Comparison of ENCODE assay signal across 13 mouse cellular contexts in the genomic region with DNA sequence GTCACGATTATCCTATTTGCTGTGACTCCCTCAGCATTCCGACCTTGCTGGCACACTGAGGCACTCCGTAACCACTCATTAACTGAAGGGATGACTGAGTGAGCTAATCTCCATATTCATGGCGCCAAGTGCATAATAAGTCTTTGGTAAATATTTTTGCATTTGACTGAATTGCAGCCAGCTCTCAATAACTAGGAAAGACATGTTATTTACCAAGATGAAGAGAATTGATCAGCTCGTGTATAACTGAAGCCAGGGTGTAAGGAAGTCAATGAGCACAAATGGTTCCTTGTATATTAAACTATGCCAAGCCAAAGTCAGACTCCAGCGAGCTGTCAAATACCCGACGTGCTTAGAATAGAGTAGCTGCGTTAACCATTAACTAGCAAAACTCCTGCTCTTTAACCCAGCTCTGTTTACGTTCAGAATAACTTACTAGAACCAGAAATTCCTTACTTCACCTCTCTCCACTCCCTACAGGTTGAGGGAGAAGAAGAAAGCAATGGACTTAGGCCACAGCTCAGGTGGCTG.
DNase-seq lines count a peak whose midpoint lies in the region; ATAC-seq lines count a peak whose summit lies in the region.
"Had no signal": no experiment of that assay in that cellular context is flagged by ENCODE, and none has a peak within 500 bp of the region (broad histone marks: within the 10 kb centered on the region; RNA-seq: fewer than 3 reads in every experiment).

No protein-coding gene starts in this region.

- no peaks in the 10 kb centered on the region for H3K27me3 ChIP-seq in stomach, embryonic 16.5 days (ENCODE audit: control insufficient read depth, insufficient read depth, low read length)
- H3K27me3 ChIP-seq: heart, embryonic 13.5 days; neural tube, embryonic 12.5 days had no signal

- H3K4me1 ChIP-seq in stomach, embryonic 16.5 days (ENCODE audit: control insufficient read depth, insufficient read depth, low read length), result no peaks in the 10 kb centered on the region
- H3K4me1 ChIP-seq: heart, embryonic 13.5 days; neural tube, embryonic 12.5 days had no signal

- H3K4me2 ChIP-seq in stomach, embryonic 16.5 days (ENCODE audit: low read depth, low read length), result no peak overlapping the region
- H3K4me2 ChIP-seq: heart, embryonic 13.5 days; neural tube, embryonic 12.5 days had no signal

- DNase-seq in lung, postnatal 36 days, result peak; percentile 6
- DNase-seq in lung, postnatal 25 days (ENCODE audit: low spot score), result no peak
- DNase-seq in kidney, adult 11 months, result peak; percentile 86
- DNase-seq in kidney, postnatal 14 days, result peak; percentile 84
- no peak for DNase-seq in retina, postnatal 1 day
- no peak for DNase-seq in layer of hippocampus, adult 9-10 months (ENCODE audit: low spot score)
- DNase-seq: cerebellum, adult 9-11 months; right cerebral cortex, postnatal 14 days had no signal

- ATAC-seq in stomach, embryonic 16.5 days (ENCODE audit: insufficient read depth, low FRiP score), result peak; percentile 90
- ATAC-seq: hindbrain, embryonic 16.5 days had no signal

- 48% methylated on average over 10 of the region's 10 CpGs for WGBS in stomach, embryonic 16.5 days

- no peak overlapping the region for H3K9ac ChIP-seq in stomach, embryonic 16.5 days (ENCODE audit: low read length)
- H3K9ac ChIP-seq: heart, embryonic 13.5 days; neural tube, embryonic 12.5 days had no signal

- no peaks in the 10 kb centered on the region for H3K36me3 ChIP-seq in stomach, embryonic 16.5 days (ENCODE audit: control insufficient read depth, insufficient read depth, low read length)
- H3K36me3 ChIP-seq: heart, embryonic 13.5 days; neural tube, embryonic 12.5 days had no signal

- H3K9me3 ChIP-seq in stomach, embryonic 16.5 days (replicated peaks; ENCODE audit: control insufficient read depth, low read length), result peaks cover 2% of the 10 kb centered on the region; the same call in 1 of the 2 replicates
- H3K9me3 ChIP-seq: neural tube, embryonic 12.5 days had no signal

- H3K27ac ChIP-seq in stomach, embryonic 16.5 days (ENCODE audit: low read length), result peak overlapping the region; percentile 55
- H3K27ac ChIP-seq: heart, embryonic 13.5 days; left cerebral cortex, adult 2 months; neural tube, embryonic 12.5 days had no signal

- no peak overlapping the region for H3K4me3 ChIP-seq in stomach, embryonic 16.5 days (replicated peaks; ENCODE audit: low read length)
- H3K4me3 ChIP-seq: heart, embryonic 13.5 days; left cerebral cortex, adult 2 months; neural tube, embryonic 12.5 days had no signal

Comparison
In these comparisons a context has a peak if more than half of its experiments do, and no peak if none do; other contexts are left out.
1. DNase-seq: peak in lung, postnatal 36 days (single experiment), kidney, adult 11 months (single experiment) and kidney, postnatal 14 days (single experiment); none in lung, postnatal 25 days (single experiment), retina, postnatal 1 day (single experiment) and layer of hippocampus, adult 9-10 months (single experiment).